Mouse (Mus musculus) heart, postnatal 0 days (tissue): ENCODE measurements around the gene Arntl.

Experiments used
- CTCF ChIP-seq: IDR thresholded peaks from 2 replicates; pipeline ENCODE4 v1.5.1; 2016; ENCODE audit warnings: antibody characterized with exemption, control low read depth, low read depth
- EP300 ChIP-seq: IDR thresholded peaks from 2 replicates; pipeline ENCODE4 v1.6.1; 2016; ENCODE audit warnings: antibody characterized with exemption, low read depth

- TF ChIP-seq CTCF (no peak), EP300 (no peak)
Observed at GRCm38 (mm10) chr7:113240438-113240837, 33.2 kb downstream of the Arntl start.
